Mouse (Mus musculus): ENCODE results near the gene Afm.

GRCm38 (mm10) chr5:90477308-90478140, 41.2 kb upstream of the Afm start:
- no peak for TF ChIP-seq POLR2A (IDR thresholded peaks at IDR 0.05; ENCODE audit: insufficient read depth, low read depth, low read length)
- no peak for TF ChIP-seq CTCF (IDR thresholded peaks at IDR 0.05; ENCODE audit: insufficient read depth, low read depth, low read length)

Measured in olfactory bulb, adult 2 months (tissue).